Mouse (Mus musculus): Measurements from ENCODE around the gene Gab2. TPM values are rescaled to one million over a fixed set of nuclear protein-coding genes. Genes with fewer than 3 reads are reported as not detected.
A peak's percentile ranks its signal among the peaks of the same experiment; 100 is the strongest.

The Gab2 gene
- polyA plus RNA-seq, 1 experiment from 2014 or later = 17.9 TPM

GRCm38 (mm10) chr7:97333113-97333898 lies 251.9 kb downstream of the Gab2 start:
- DNase-seq (no peak), ATAC-seq (ENCODE audit: low FRiP score, low TSS enrichment) (no peak)
- Histone ChIP-seq H3K36me3 (ENCODE audit: control insufficient read depth, insufficient read depth, low read length) (no peaks in the 10 kb centered on the region), H3K27me3 (ENCODE audit: control insufficient read depth, insufficient read depth, low read length) (no peaks in the 10 kb centered on the region), H3K27ac (replicated peaks; ENCODE audit: low read depth, low read length) (no peak overlapping the region), H3K9me3 (ENCODE audit: control insufficient read depth, low read length) (no peaks in the 10 kb centered on the region), H3K4me1 (ENCODE audit: control insufficient read depth, insufficient read depth, low read length) (peaks cover 23% of the 10 kb centered on the region), H3K4me3 (replicated peaks; ENCODE audit: low read depth, low read length) (peak overlapping the region; percentile 78), H3K4me2 (ENCODE audit: low read length) (peak overlapping the region; percentile 73), H3K9ac (replicated peaks; ENCODE audit: low read length) (0 out of 2 replicates have a peak overlapping the region, but pooled peaks have one; percentile 74)
- WGBS = 89% methylated on average over 6 of the region's 6 CpGs

- Histone ChIP-seq H3K4me2 (ENCODE audit: low read length) (no peak overlapping the region), H3K9me3 (ENCODE audit: control insufficient read depth, low read length) (no peaks in the 10 kb centered on the region), H3K4me1 (ENCODE audit: control insufficient read depth, insufficient read depth, low read length) (peaks cover 19% of the 10 kb centered on the region), H3K9ac (replicated peaks; ENCODE audit: low read length) (no peak overlapping the region), H3K4me3 (replicated peaks; ENCODE audit: low read depth, low read length) (no peak overlapping the region), H3K27me3 (ENCODE audit: control insufficient read depth, insufficient read depth, low read length) (no peaks in the 10 kb centered on the region), H3K27ac (replicated peaks; ENCODE audit: low read depth, low read length) (no peak overlapping the region), H3K36me3 (ENCODE audit: control insufficient read depth, insufficient read depth, low read length) (no peaks in the 10 kb centered on the region)
- DNase-seq (no peak), ATAC-seq (ENCODE audit: low FRiP score, low TSS enrichment) (no peak)
- WGBS = 95% methylated on average over 2 of the region's 2 CpGs
Observed at GRCm38 (mm10) chr7:97334406-97334805, 253.0 kb downstream of the Gab2 start.

- Histone ChIP-seq H3K9me3 (ENCODE audit: control insufficient read depth, low read length) (no peaks in the 10 kb centered on the region), H3K36me3 (ENCODE audit: control insufficient read depth, insufficient read depth, low read length) (no peaks in the 10 kb centered on the region), H3K4me2 (ENCODE audit: low read length) (no peak overlapping the region), H3K27me3 (ENCODE audit: control insufficient read depth, insufficient read depth, low read length) (no peaks in the 10 kb centered on the region), H3K27ac (replicated peaks; ENCODE audit: low read depth, low read length) (no peak overlapping the region), H3K4me1 (ENCODE audit: control insufficient read depth, insufficient read depth, low read length) (peaks cover 10% of the 10 kb centered on the region), H3K9ac (replicated peaks; ENCODE audit: low read length) (no peak overlapping the region), H3K4me3 (replicated peaks; ENCODE audit: low read depth, low read length) (no peak overlapping the region)
- WGBS = 78% methylated on average over 1 of the region's 1 CpGs
- ATAC-seq (ENCODE audit: low FRiP score, low TSS enrichment) = no peak
- no peak for DNase-seq
Observed at GRCm38 (mm10) chr7:97336678-97337077, 255.3 kb downstream of the Gab2 start.

- no peak overlapping the region for H3K4me3 ChIP-seq (replicated peaks; ENCODE audit: low read depth, low read length)
- 86% methylated on average over 4 of the region's 4 CpGs for whole genome bisulfite sequencing
- H3K9ac ChIP-seq (replicated peaks; ENCODE audit: low read length) = no peak overlapping the region
- H3K36me3 ChIP-seq (ENCODE audit: control insufficient read depth, insufficient read depth, low read length) = no peaks in the 10 kb centered on the region
- H3K27ac ChIP-seq (replicated peaks; ENCODE audit: low read depth, low read length) = no peak overlapping the region
- H3K4me1 ChIP-seq (ENCODE audit: control insufficient read depth, insufficient read depth, low read length) = no peaks in the 10 kb centered on the region
- H3K27me3 ChIP-seq (ENCODE audit: control insufficient read depth, insufficient read depth, low read length) = no peaks in the 10 kb centered on the region
- no peak overlapping the region for H3K4me2 ChIP-seq (ENCODE audit: low read length)
- no peaks in the 10 kb centered on the region for H3K9me3 ChIP-seq (ENCODE audit: control insufficient read depth, low read length)
- DNase-seq (no peak), ATAC-seq (ENCODE audit: low FRiP score, low TSS enrichment) (no peak)
Observed at GRCm38 (mm10) chr7:97338593-97338992, 257.2 kb downstream of the Gab2 start.

GRCm38 (mm10) chr7:97339623-97340022 lies 258.2 kb downstream of the Gab2 start:
- no peak overlapping the region for H3K9ac ChIP-seq (replicated peaks; ENCODE audit: low read length)
- no peak overlapping the region for H3K27ac ChIP-seq (replicated peaks; ENCODE audit: low read depth, low read length)
- WGBS = 86% methylated on average over 7 of the region's 7 CpGs
- no peak overlapping the region for H3K4me2 ChIP-seq (ENCODE audit: low read length)
- H3K9me3 ChIP-seq (ENCODE audit: control insufficient read depth, low read length) = no peaks in the 10 kb centered on the region
- no peaks in the 10 kb centered on the region for H3K27me3 ChIP-seq (ENCODE audit: control insufficient read depth, insufficient read depth, low read length)
- H3K4me1 ChIP-seq (ENCODE audit: control insufficient read depth, insufficient read depth, low read length) = no peaks in the 10 kb centered on the region
- no peak for DNase-seq
- H3K4me3 ChIP-seq (replicated peaks; ENCODE audit: low read depth, low read length) = no peak overlapping the region
- ATAC-seq (ENCODE audit: low FRiP score, low TSS enrichment) = no peak
- no peaks in the 10 kb centered on the region for H3K36me3 ChIP-seq (ENCODE audit: control insufficient read depth, insufficient read depth, low read length)

- ATAC-seq (ENCODE audit: low FRiP score, low TSS enrichment) (no peak), DNase-seq (no peak)
- 70% methylated on average over 18 of the region's 18 CpGs for WGBS
- H3K27ac ChIP-seq (replicated peaks; ENCODE audit: low read depth, low read length) = no peak overlapping the region
- H3K4me1 ChIP-seq (ENCODE audit: control insufficient read depth, insufficient read depth, low read length) = no peaks in the 10 kb centered on the region
- no peaks in the 10 kb centered on the region for H3K36me3 ChIP-seq (ENCODE audit: control insufficient read depth, insufficient read depth, low read length)
- H3K27me3 ChIP-seq (ENCODE audit: control insufficient read depth, insufficient read depth, low read length) = no peaks in the 10 kb centered on the region
- no peaks in the 10 kb centered on the region for H3K9me3 ChIP-seq (ENCODE audit: control insufficient read depth, low read length)
- H3K4me3 ChIP-seq (replicated peaks; ENCODE audit: low read depth, low read length) = no peak overlapping the region
- no peak overlapping the region for H3K4me2 ChIP-seq (ENCODE audit: low read length)
- H3K9ac ChIP-seq (replicated peaks; ENCODE audit: low read length) = no peak overlapping the region
Observed at GRCm38 (mm10) chr7:97340907-97341849, 259.8 kb downstream of the Gab2 start.

- no peak overlapping the region for H3K27ac ChIP-seq (replicated peaks; ENCODE audit: low read depth, low read length)
- 0 out of 2 replicates have a peak, but pooled peaks cover under 1% of the 10 kb centered on the region for H3K36me3 ChIP-seq (ENCODE audit: control insufficient read depth, insufficient read depth, low read length)
- DNase-seq (no peak), ATAC-seq (ENCODE audit: low FRiP score, low TSS enrichment) (no peak)
- H3K9me3 ChIP-seq (ENCODE audit: control insufficient read depth, low read length) = no peaks in the 10 kb centered on the region
- no peak overlapping the region for H3K4me2 ChIP-seq (ENCODE audit: low read length)
- H3K27me3 ChIP-seq (ENCODE audit: control insufficient read depth, insufficient read depth, low read length) = no peaks in the 10 kb centered on the region
- H3K4me3 ChIP-seq (replicated peaks; ENCODE audit: low read depth, low read length) = no peak overlapping the region
- H3K4me1 ChIP-seq (ENCODE audit: control insufficient read depth, insufficient read depth, low read length) = no peaks in the 10 kb centered on the region
- 84% methylated on average over 2 of the region's 2 CpGs for WGBS
- no peak overlapping the region for H3K9ac ChIP-seq (replicated peaks; ENCODE audit: low read length)
Observed at GRCm38 (mm10) chr7:97342961-97343360, 261.6 kb downstream of the Gab2 start.

- Histone ChIP-seq H3K9me3 (ENCODE audit: control insufficient read depth, low read length) (no peaks in the 10 kb centered on the region), H3K4me2 (ENCODE audit: low read length) (no peak overlapping the region), H3K27ac (replicated peaks; ENCODE audit: low read depth, low read length) (no peak overlapping the region), H3K9ac (replicated peaks; ENCODE audit: low read length) (no peak overlapping the region), H3K36me3 (ENCODE audit: control insufficient read depth, insufficient read depth, low read length) (peaks cover 7% of the 10 kb centered on the region; the same call in 1 of the 2 replicates), H3K4me1 (ENCODE audit: control insufficient read depth, insufficient read depth, low read length) (no peaks in the 10 kb centered on the region), H3K27me3 (ENCODE audit: control insufficient read depth, insufficient read depth, low read length) (no peaks in the 10 kb centered on the region), H3K4me3 (replicated peaks; ENCODE audit: low read depth, low read length) (no peak overlapping the region)
- no peak for DNase-seq
- no peak for ATAC-seq (ENCODE audit: low FRiP score, low TSS enrichment)
- WGBS = 88% methylated on average over 2 of the region's 2 CpGs
Observed at GRCm38 (mm10) chr7:97344655-97345054, 263.3 kb downstream of the Gab2 start.
